Mouse (Mus musculus) heart, embryonic 10.5 days (tissue): ENCODE measurements at regions not wholly inside any gene's neighbourhood (a gene's known extent, or its start where the extent isn't known, plus 50 kb on each side); places are given as distances from the start of the nearest gene placed in this dataset.

ENCODE experiments used
- DNase-seq: peaks from one replicate; pipeline ENCODE4 v3.0.0-alpha.2; 2017; ENCODE audit warnings: low spot score
- H3K27ac ChIP-seq: fragments of 300-500 bp; sonication (generic); 2 replicates; pipeline ENCODE4 v1.5.1; 2016; ENCODE audit warnings: mild to moderate bottlenecking
- H3K27me3 ChIP-seq: fragments of 300-500 bp; sonication (generic); 2 replicates; pipeline ENCODE4 v1.6.1; 2016; ENCODE audit warnings: mild to moderate bottlenecking; ENCODE audit not compliant: poor library complexity, insufficient read depth, severe bottlenecking
- H3K36me3 ChIP-seq: fragments of 300-500 bp; sonication (generic); 2 replicates; pipeline ENCODE4 v1.6.1; 2016; ENCODE audit warnings: mild to moderate bottlenecking, moderate library complexity
- H3K4me1 ChIP-seq: fragments of 300-500 bp; sonication (generic); 2 replicates; pipeline ENCODE4 v1.6.1; 2016; ENCODE audit warnings: mild to moderate bottlenecking
- H3K4me3 ChIP-seq: fragments of 300-500 bp; sonication (generic); 2 replicates; pipeline ENCODE4 v1.5.1; 2016; ENCODE audit warnings: mild to moderate bottlenecking, moderate library complexity
- H3K9me3 ChIP-seq: fragments of 300-500 bp; sonication (generic); 2 replicates; pipeline ENCODE4 v1.6.1; 2016; ENCODE audit warnings: mild to moderate bottlenecking, moderate library complexity
- WGBS: fragments of 180-500 bp; shearing (Covaris S2); methylation state at CpG from one replicate; pipeline ENCODE4 v1.1.7; 2016; 5-methylcytosine and 5-hydroxymethylcytosine counted together

GRCm38 (mm10) chr3:144356103-144356947 lies 151.3 kb upstream of the Lmo4 start:
- 76% methylated on average over 17 of the region's 17 CpGs for WGBS
- H3K4me1 ChIP-seq = peaks cover 10% of the 10 kb centered on the region
- H3K36me3 ChIP-seq = no peaks in the 10 kb centered on the region
- no peak overlapping the region for H3K27ac ChIP-seq
- peaks cover 4% of the 10 kb centered on the region; the same call in 1 of the 2 replicates for H3K27me3 ChIP-seq
- DNase-seq = no peak
- H3K9me3 ChIP-seq = peaks cover 5% of the 10 kb centered on the region; the same call in 1 of the 2 replicates
- H3K4me3 ChIP-seq = no peak overlapping the region

GRCm38 (mm10) chr3:144352559-144352958 lies 147.5 kb upstream of the Lmo4 start:
- DNase-seq = no peak
- Histone ChIP-seq H3K36me3 (no peaks in the 10 kb centered on the region), H3K27me3 (no peaks in the 10 kb centered on the region; the same call in 1 of the 2 replicates), H3K27ac (no peak overlapping the region), H3K4me3 (no peak overlapping the region), H3K9me3 (no peaks in the 10 kb centered on the region), H3K4me1 (no peaks in the 10 kb centered on the region)
- 88% methylated on average over 4 of the region's 4 CpGs for WGBS

DNA sequence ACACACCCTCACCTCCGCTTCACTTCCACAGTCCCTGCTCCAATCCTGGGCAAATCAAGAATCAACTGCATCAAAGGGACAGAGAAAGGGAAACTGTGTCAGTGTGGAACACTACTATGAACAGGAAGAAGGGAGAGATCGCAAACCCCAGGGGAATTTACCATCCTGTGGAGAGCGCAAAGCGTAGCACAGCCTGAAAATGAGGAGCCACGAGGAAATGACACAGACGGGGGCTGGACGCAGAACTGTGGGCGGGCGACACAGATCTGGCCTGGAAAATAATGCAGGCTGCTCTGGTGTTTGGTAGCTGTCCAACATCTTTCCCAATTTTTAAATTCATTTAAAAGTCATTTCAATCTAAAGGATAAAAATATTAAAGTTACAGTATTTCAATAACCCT lies 143.4 kb upstream of the Lmo4 start:
- no peak for DNase-seq
- Histone ChIP-seq H3K4me3 (no peak overlapping the region), H3K9me3 (no peaks in the 10 kb centered on the region), H3K27me3 (peaks cover 7% of the 10 kb centered on the region; the same call in 1 of the 2 replicates), H3K4me1 (no peaks in the 10 kb centered on the region), H3K27ac (no peak overlapping the region), H3K36me3 (no peaks in the 10 kb centered on the region)
- 79% methylated on average over 9 of the region's 9 CpGs for WGBS

- H3K36me3 ChIP-seq = no peaks in the 10 kb centered on the region
- no peaks in the 10 kb centered on the region for H3K27me3 ChIP-seq
- DNase-seq = no peak
- H3K4me3 ChIP-seq = no peak overlapping the region
- 0 out of 2 replicates have a peak, but pooled peaks cover 2% of the 10 kb centered on the region for H3K4me1 ChIP-seq
- no peak overlapping the region for H3K27ac ChIP-seq
- WGBS = 67% methylated on average over 3 of the region's 3 CpGs
- H3K9me3 ChIP-seq = no peaks in the 10 kb centered on the region
Measured at GRCm38 (mm10) chr3:144335237-144335636, 130.2 kb upstream of the Lmo4 start.

GRCm38 (mm10) chr3:144334201-144334600 lies 129.2 kb upstream of the Lmo4 start:
- no peaks in the 10 kb centered on the region for H3K9me3 ChIP-seq
- WGBS = 77% methylated on average over 5 of the region's 5 CpGs
- no peaks in the 10 kb centered on the region for H3K36me3 ChIP-seq
- H3K4me1 ChIP-seq = 0 out of 2 replicates have a peak, but pooled peaks cover 2% of the 10 kb centered on the region
- H3K4me3 ChIP-seq = no peak overlapping the region
- no peak overlapping the region for H3K27ac ChIP-seq
- H3K27me3 ChIP-seq = no peaks in the 10 kb centered on the region
- DNase-seq = no peak

DNA sequence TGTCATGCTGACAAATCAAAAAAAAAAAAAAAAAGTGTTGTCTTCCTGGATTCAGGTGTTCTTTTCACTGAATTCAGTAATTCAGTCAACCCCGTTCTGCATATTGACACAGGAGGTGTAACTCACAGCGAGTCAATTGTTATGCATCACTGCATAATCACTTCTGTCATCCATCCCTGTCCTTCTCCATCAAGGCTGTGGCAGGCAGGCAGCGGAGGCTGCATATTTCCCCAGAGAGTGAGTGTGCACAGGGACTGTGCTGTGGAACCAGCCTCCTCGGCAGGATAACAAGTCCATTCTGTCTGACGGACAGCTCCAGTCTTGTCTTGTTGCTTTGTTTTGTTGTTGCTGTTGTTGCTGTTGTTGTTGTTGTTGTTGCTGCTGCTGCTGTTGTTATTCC lies 127.3 kb upstream of the Lmo4 start:
- no peaks in the 10 kb centered on the region for H3K9me3 ChIP-seq
- H3K27ac ChIP-seq = no peak overlapping the region
- 15% methylated on average over 5 of the region's 5 CpGs for WGBS
- no peaks in the 10 kb centered on the region for H3K27me3 ChIP-seq
- no peaks in the 10 kb centered on the region for H3K36me3 ChIP-seq
- no peak for DNase-seq
- H3K4me1 ChIP-seq = 0 out of 2 replicates have a peak, but pooled peaks cover 2% of the 10 kb centered on the region
- H3K4me3 ChIP-seq = no peak overlapping the region

- DNase-seq = no peak
- Histone ChIP-seq H3K4me3 (no peak overlapping the region), H3K4me1 (0 out of 2 replicates have a peak, but pooled peaks cover 2% of the 10 kb centered on the region), H3K9me3 (no peaks in the 10 kb centered on the region), H3K36me3 (no peaks in the 10 kb centered on the region), H3K27me3 (no peaks in the 10 kb centered on the region), H3K27ac (no peak overlapping the region)
- WGBS = 82% methylated on average over 7 of the region's 7 CpGs
Measured at GRCm38 (mm10) chr3:144329117-144329516, 124.1 kb upstream of the Lmo4 start.

- 87% methylated on average over 8 of the region's 8 CpGs for WGBS
- H3K9me3 ChIP-seq = no peaks in the 10 kb centered on the region
- no peak overlapping the region for H3K27ac ChIP-seq
- DNase-seq = no peak
- H3K36me3 ChIP-seq = no peaks in the 10 kb centered on the region
- no peaks in the 10 kb centered on the region for H3K27me3 ChIP-seq
- H3K4me1 ChIP-seq = no peaks in the 10 kb centered on the region
- H3K4me3 ChIP-seq = no peak overlapping the region
Measured at GRCm38 (mm10) chr3:144327235-144327760, 122.3 kb upstream of the Lmo4 start.

- 91% methylated on average over 2 of the region's 2 CpGs for WGBS
- H3K36me3 ChIP-seq = no peaks in the 10 kb centered on the region
- no peak for DNase-seq
Measured at GRCm38 (mm10) chr3:144324974-144325373, 120.0 kb upstream of the Lmo4 start.

DNA sequence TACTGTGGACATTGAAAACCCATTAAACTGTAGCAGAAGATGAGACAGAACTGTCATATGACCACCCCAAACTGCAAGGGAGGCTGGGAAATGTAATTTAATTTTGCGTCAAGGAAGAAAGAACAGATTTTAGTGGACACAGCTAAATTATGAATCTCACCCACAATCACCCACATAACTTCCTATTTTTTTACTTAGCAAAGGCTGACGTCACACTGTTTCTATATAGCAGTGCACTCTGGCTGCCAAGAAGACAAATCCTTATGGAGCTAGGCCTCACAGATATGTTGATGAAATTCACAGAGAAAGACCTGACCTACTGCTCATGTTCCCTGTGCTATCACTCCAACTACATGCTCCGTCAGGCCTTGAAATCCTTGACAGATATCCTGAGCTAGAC lies 118.5 kb upstream of the Lmo4 start:
- DNase-seq = no peak
- Histone ChIP-seq H3K36me3 (no peaks in the 10 kb centered on the region), H3K27ac (no peak overlapping the region), H3K4me1 (no peaks in the 10 kb centered on the region), H3K9me3 (no peaks in the 10 kb centered on the region), H3K27me3 (no peaks in the 10 kb centered on the region), H3K4me3 (no peak overlapping the region)
- 88% methylated on average over 3 of the region's 3 CpGs for WGBS

More at GRCm38 (mm10) chr3:144324974-144325373, 120.0 kb upstream of the Lmo4 start:
- no peaks in the 10 kb centered on the region for H3K4me1 ChIP-seq
- no peaks in the 10 kb centered on the region for H3K9me3 ChIP-seq
- H3K4me3 ChIP-seq = no peak overlapping the region
- no peaks in the 10 kb centered on the region for H3K27me3 ChIP-seq
- no peak overlapping the region for H3K27ac ChIP-seq

DNA sequence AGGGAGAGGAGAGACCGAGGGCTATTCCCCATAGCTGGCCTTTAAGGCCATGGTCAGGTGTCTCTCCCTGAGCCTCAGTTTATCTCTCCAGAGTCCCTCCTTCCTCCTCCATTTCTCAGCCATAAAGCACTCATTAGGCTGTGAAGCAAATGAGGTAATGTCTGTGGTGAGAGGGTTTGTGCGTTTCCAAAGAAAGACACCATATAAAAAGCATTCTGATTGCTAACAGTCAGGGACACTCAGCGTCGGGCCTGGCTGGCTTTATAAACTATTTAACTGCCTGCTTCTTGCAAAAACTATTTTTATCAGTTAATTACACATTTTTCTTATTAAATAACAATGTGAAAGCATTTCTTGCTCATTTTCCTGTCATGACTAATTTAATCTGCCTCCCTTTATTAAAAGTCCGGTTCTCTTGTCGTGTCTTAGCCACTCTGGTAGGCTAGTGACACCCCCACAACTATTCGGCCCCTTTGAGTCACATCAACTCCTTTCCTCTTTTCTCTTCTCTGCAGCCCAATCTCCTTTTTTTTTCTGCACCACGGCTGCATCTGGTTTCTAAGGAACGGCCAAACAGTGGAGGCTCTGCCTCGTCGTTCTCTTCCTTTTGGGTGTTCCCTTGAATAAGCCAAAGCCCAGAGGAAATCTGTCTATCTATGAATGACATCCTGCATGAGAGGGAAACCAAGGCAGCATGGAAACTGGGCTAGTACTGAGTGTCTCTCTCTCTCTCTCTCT lies 114.6 kb upstream of the Lmo4 start:
- Histone ChIP-seq H3K4me3 (no peak overlapping the region), H3K9me3 (no peaks in the 10 kb centered on the region), H3K4me1 (no peaks in the 10 kb centered on the region), H3K36me3 (no peaks in the 10 kb centered on the region), H3K27ac (no peak overlapping the region), H3K27me3 (no peaks in the 10 kb centered on the region)
- WGBS = 72% methylated on average over 11 of the region's 11 CpGs
- no peak for DNase-seq

- 74% methylated on average over 16 of the region's 16 CpGs for WGBS
- H3K27me3 ChIP-seq = no peaks in the 10 kb centered on the region
- no peaks in the 10 kb centered on the region for H3K4me1 ChIP-seq
- H3K4me3 ChIP-seq = no peak overlapping the region
- H3K27ac ChIP-seq = no peak overlapping the region
- no peaks in the 10 kb centered on the region for H3K36me3 ChIP-seq
- no peak for DNase-seq
- no peaks in the 10 kb centered on the region for H3K9me3 ChIP-seq
Measured at GRCm38 (mm10) chr3:144318761-144319467, 113.9 kb upstream of the Lmo4 start.
